Mouse (Mus musculus): ENCODE data around the gene Dcp1b.
A peak's percentile ranks its signal among the peaks of the same experiment; 100 is the strongest.
"Not testable (repeated sequence)": the region's sequence is repeated elsewhere in the genome, so short reads cannot be mapped to it uniquely, and the experiment has no call there.

Gene Dcp1b

GRCm38 (mm10) chr6:119196382-119197305, 21.6 kb downstream of the Dcp1b start, which contains the start of gene Cacna1c:
Cacna1c (minus strand) TSS chr6:119196418.
- DNase-seq: no peak

GRCm38 (mm10) chr6:119198534-119199273, 23.7 kb downstream of the Dcp1b start:
- DNase-seq: no peak

GRCm38 (mm10) chr6:119199274-119199879, 24.3 kb downstream of the Dcp1b start:
- no peak for DNase-seq

- DNase-seq: no peak
Observed at GRCm38 (mm10) chr6:119200362-119200761, 25.3 kb downstream of the Dcp1b start.

GRCm38 (mm10) chr6:119201575-119201974, 26.5 kb downstream of the Dcp1b start:
- DNase-seq: no peak

GRCm38 (mm10) chr6:119204286-119204685, 29.2 kb downstream of the Dcp1b start:
- DNase-seq: no peak

GRCm38 (mm10) chr6:119204915-119205314, 29.9 kb downstream of the Dcp1b start:
- DNase-seq: no peak

- not testable (repeated sequence) for DNase-seq
Observed at GRCm38 (mm10) chr6:119206006-119206405, 31.0 kb downstream of the Dcp1b start.

- no peak for DNase-seq
Observed at GRCm38 (mm10) chr6:119213375-119213774, 38.3 kb downstream of the Dcp1b start.

- DNase-seq: no peak
Observed at GRCm38 (mm10) chr6:119214190-119214589, 39.1 kb downstream of the Dcp1b start.

GRCm38 (mm10) chr6:119215040-119215613, 40.1 kb downstream of the Dcp1b start:
- no peak for DNase-seq

- no peak for DNase-seq
Observed at GRCm38 (mm10) chr6:119217661-119218060, 42.6 kb downstream of the Dcp1b start.

- DNase-seq: no peak
Observed at GRCm38 (mm10) chr6:119218591-119218990, 43.5 kb downstream of the Dcp1b start.

GRCm38 (mm10) chr6:119219237-119219870, 44.3 kb downstream of the Dcp1b start:
- DNase-seq: peak; percentile 48 to 49

GRCm38 (mm10) chr6:119220297-119220696, 45.2 kb downstream of the Dcp1b start:
- peak; percentile 59 to 74 for DNase-seq

- no peak for DNase-seq
Observed at GRCm38 (mm10) chr6:119224451-119225195, 49.6 kb downstream of the Dcp1b start.

GRCm38 (mm10) chr6:119225226-119225625, 50.2 kb downstream of the Dcp1b start:
- DNase-seq: peak in 1 of 2 experiments; percentile 43

- no peak for DNase-seq
Observed at GRCm38 (mm10) chr6:119225731-119226130, 50.7 kb downstream of the Dcp1b start.

- no peak for DNase-seq
Observed at GRCm38 (mm10) chr6:119227001-119227400, 51.9 kb downstream of the Dcp1b start.

- no peak for DNase-seq
Observed at GRCm38 (mm10) chr6:119228861-119229603, 54.0 kb downstream of the Dcp1b start.

GRCm38 (mm10) chr6:119233066-119233465, 58.0 kb downstream of the Dcp1b start:
- no peak for DNase-seq

All from cerebellum, adult 18-20 months (tissue).